Mouse (Mus musculus) urinary bladder, postnatal 10 days (tissue): ENCODE results near the gene Igsf6.
"Not testable (repeated sequence)": the region's sequence is repeated elsewhere in the genome, so short reads cannot be mapped to it uniquely, and the experiment has no call there.

Experiments
- DNase-seq: peaks from one replicate; pipeline ENCODE4 v3.0.0; 2022; ENCODE audit warnings: low spot score

The Igsf6 gene

DNA sequence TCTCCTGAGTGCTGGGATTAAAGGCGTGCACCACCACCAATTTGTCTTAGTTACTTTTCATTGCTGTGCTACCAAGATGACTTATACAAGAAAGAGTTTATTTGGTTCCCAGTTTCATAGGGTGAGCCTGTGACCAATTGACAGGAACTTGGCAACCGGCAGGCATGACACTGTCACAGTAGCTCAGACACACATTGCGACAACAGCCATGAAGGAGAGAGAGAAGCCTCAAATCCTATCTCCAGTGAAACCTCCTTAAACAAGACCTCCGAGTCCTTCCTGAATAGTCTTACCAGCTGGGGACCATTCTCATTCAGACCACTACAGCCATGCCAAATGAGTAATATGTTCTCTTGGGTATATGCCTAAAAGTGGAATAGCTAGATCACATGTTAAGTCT, 21.3 kb downstream of the Igsf6 start:
- no peak for DNase-seq

DNA sequence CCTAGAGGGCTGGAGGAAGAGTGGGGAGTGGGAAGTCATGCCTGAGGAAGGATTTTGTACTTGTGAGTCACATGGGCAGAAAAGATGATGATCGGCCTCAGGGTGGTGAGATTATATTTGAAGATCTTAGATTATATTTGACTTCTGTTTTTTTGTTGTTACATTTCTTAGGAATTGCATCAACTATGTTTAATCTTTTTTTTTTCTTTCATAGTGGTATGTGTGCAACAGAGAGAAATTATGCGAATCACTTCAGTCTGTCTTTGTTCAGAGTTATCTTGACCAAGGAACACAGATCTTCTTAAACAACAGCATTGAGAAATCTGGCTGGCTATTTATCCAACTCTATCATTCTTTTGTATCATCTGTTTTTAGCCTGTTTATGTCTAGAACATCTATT, 26.7 kb downstream of the Igsf6 start:
- no peak for DNase-seq

DNA sequence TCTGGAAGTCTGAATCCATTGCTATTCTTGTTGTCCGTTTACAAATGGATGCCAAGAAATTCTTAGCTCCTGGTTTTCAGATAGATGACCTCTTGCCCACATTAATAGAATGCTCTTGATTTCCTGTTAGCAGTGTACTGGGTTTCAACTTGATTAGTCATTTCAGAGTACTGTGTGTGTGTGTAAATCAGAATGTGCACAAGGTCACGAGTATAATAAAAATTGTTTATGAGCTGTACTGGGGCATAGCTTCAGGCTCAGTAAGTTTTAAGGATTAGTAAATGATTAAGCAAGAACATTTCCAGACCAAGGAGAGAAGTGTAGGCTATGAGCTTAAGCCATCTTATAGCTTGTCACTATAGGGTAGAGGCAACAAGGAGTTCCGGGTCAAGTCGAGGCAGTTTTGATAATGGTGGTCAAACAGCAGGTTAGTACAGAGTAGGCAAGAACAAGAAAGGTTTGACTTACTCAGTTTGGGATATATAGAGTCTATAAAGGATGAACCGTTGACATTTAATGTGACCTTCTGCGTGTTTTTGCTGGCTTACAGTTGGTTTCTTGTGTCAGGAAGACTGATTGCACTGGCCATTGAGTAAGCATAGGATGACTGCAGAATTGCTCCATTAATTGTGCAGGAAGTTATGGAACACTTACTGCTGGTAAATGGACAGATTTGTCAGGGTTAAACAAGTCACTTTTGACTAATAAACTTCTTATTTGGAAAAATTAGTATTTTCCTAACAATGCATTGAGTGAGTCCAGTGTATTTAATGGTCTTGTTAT, 28.5 kb downstream of the Igsf6 start:
- DNase-seq = no peak

DNA sequence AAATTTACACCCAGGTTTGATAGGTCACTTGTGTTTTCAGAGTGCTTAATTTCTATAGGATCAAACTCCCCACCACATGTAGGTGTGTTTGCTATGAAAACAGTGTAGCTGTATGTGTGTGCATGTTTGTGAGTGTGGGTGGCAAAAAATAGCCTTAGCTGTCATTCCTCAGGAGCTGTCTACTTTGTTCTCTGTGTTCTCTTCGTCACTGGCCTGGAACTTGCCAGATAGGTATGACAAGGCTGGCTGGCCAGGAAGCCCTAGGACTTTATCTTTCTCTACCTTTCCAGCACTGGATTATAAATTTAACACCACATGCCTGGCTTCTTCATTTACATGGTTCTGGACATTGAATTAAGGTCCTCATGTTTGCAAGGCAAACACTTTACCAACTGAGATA, 30.1 kb downstream of the Igsf6 start:
- no peak for DNase-seq

DNA sequence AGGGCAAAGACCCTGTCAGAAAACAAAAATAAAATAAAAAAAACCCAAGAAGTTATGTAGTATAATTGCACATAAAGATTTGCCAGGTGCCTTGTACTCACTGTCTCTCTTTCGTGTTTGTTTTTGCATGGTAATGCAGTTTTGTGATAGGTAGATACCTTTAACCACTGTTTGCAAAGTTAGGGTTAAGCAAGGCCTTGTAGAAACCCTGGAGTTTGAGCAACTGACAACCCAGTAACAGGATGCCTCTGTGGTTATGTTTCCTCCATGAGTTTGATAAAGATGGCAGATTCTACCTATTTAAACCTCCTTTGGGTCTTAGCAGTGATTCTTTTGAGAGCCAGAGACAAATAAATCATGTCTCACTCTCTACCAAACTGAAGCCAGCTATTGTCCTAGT, 30.9 kb downstream of the Igsf6 start:
- no peak for DNase-seq

DNA sequence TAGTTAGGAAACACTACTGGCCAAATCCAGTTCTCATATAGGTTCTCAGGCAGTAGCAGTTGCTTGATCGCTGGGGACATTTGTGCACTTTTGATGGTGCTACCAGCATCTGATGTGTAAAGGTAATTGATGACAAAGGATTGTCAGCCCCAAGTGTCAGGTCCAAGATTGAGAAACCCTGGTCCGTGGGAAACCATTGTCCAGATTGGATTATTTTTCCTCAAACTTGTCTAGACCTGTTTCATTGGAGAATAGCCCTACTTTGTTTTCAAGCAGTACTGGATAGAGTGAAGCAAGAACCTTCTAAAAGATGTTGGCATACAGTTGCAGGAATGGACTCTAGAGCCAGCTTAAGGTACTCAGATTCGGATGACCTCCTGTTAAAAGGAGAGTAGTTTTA, 31.4 kb downstream of the Igsf6 start:
- DNase-seq = no peak

DNA sequence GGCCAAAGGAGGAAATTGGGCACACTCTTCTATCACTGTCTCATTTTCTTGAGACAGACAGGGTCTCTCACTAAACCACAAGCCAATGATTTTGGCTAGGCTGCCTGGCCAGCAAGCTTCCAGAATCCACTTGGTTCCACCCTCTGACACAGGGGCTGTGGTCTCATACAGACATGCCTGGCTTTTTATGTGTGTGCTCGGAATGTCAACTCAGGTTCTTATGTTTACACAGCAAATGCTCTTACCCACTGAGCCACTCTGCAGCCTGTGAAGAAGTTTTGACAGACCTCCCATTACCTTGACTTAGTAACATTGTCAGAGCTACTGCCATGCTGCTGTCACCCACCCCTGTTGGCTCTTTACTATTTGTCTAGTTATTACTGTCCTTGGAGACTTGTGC, 32.4 kb downstream of the Igsf6 start:
- DNase-seq = no peak

DNA sequence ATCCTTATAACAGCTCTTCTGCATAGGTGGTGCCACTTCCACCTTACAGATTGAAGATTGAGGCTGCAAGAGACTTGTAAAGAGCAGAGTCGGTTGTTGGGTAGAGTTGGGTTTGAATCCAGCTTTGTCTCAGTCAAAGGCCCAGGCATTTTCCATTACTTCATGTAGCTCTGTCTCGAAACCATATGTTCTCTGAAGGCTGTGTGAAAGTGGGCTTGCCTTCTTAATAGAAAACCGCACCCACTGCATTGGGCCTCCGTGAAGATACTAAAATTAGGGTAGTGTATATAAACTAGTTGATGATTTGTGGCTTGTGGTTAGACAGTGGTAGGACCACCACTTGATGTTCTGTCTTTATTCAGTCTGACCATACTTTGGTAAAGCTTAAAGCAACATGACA, 33.8 kb downstream of the Igsf6 start:
- DNase-seq = no peak

DNA sequence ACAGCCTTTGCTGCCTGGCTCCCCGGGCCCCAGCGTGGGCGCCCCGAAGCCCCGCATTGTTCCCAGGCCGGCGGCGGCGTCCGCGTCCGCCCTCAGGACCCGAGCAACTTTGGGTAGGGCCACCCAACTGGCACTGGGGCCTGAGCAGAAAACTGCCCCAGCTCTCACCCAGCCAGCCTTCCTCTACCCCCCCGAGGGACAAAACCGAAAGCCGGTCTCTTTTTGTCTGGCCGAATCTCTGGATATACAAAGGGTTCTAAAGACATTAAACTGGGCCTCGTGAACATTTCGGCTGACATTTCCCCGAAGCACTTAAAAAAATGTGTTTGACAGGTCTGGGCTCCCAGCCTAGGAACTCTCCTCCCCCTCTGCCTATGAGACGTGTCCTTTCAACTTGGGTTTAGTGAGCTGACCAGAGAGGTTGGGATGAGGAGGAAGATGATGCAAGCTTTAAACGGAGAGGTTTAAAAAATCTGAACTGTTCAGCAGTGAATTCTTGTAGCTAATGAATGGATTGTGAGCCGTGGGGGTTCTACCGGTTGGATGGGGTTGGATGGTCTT, 39.1 kb downstream of the Igsf6 start:
- DNase-seq = no peak

DNA sequence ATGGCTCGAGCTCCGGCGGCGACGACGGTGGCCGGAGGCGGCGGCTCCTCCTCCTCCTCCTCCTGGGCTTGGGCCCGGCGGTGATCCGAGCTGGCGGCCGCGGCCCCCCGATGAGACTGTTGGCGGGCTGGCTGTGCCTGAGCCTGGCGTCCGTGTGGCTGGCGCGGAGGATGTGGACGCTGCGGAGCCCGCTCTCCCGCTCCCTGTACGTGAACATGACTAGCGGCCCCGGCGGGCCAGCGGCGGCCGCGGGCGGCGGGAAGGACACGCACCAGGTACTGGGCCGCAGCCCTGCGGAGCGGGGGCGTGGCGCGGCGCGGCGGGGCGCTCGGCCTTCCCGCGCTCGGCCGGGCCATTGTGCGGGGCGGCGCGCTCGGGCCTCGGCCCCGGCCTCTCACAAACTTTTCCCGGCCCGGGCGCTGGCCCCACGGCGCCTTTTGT, 39.7 kb downstream of the Igsf6 start:
- peak; percentile 15 for DNase-seq

DNA sequence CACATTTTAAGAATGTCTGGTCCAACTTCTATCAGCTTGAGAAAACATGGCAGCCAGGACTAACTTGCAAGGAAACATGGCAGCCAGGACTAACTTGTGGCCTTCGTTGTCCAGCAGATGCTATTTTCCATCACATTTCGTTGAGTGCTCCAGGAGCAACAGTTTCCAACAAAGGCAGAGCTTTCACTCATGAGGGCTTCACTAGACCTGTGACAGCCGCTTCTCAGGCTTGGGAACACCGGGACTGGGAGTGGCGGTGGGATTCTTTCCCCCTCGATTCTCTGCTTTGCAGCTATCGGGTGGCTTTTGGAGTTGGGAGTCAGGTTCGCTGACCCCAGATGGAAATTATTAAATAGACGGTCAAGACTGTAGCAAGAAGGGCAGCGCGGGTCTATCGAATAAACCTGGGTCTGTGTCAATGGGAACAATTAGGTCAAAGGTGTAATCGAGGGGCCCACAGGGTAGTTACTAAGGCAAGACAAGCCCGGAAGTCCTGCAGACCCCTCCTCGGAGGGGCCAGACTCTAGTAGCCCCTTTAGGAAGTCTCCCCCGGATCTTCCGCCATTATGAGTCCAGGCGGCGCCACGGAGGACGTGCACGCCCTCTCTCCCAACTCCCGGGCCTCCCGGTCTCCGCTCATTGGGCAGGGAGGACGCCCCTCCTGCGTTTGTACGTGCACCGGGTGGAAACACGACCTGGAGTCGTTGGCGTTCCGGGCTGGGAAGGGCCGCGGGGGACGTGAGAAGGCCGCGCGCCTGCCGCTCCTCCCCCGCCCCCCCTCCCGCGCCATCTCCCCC, 40.3 kb downstream of the Igsf6 start, which contains the start of gene Mettl9:
TSS of gene Mettl9 (plus strand) at position 590 of the 797 bp plus-strand sequence.
- peak; percentile 86 for DNase-seq

DNA sequence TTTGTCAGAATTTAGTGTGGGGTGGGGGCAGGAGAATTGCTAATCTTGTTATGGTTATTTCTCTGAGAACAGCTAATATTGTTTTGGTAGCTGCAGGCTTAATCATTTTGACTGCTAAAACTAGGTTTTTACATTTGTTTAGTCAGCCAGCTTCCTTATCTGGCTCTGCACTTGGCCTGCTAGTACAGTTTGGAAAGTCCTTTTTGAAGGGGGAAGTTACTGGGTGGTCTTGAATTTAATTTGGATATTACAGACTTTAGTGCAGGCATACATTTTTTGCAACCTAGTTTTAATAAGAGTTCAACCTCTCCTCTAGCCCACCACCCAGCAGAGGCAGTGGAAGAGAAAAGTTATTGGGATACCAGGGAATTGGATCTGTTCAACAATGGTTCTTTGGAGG, 44.4 kb downstream of the Igsf6 start:
- not testable (repeated sequence) for DNase-seq

DNA sequence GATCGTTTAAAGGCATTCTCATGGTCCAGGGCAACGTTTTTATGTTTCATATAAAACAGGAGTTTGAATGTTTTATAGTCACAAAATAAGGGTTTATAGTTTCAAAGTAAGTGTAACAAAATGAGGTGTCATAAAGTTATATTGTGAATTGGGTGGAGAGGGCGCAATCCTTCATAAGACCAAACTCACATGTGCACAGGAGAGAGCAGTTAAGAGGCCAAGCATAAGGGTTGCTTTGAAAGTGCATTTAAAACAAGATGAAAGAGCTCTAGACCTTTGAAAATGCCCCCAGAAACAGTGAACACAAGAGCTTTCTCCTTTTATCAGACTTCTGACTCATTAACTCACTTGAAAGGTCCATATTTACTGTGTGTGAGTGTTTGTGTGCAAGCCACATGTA, 48.1 kb downstream of the Igsf6 start:
- DNase-seq = no peak

DNA sequence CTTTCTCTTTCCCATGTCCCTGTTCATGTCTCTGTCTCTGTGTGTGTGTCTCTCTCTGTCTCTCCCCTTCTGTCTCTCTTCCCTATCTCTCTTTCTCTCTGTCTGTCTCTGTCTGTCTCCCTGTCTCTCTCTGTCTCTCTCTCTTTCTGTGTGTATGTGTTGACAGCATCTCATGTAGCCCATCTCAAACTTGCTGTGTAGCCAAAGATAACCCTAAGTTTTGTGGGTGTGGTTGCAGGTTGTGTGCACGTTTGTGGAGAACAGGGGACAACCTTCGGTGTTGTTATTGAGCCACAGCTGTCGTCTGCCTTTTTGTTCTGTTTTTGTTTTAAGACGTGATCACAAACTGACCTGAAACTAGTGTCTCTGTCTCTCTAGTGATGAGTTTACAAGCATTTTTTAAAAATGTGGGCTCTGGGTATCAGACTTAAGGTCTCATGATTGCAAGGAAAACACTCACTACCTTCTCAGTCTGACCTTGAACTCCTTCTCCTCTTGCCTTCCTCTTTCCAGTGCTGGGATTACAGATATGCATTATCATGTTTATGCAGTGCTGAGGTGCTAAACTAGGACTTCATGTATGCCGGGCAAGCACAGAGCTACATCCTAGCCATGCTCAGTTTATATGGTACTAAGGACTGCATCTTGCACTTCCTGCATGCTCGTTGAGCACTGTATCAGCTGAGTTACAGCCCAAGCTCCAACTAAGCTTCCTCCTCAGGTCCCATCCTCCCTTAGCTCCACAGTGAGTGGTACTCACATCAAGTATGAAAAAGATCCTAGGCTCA, 49.0 kb downstream of the Igsf6 start:
- no peak for DNase-seq

DNA sequence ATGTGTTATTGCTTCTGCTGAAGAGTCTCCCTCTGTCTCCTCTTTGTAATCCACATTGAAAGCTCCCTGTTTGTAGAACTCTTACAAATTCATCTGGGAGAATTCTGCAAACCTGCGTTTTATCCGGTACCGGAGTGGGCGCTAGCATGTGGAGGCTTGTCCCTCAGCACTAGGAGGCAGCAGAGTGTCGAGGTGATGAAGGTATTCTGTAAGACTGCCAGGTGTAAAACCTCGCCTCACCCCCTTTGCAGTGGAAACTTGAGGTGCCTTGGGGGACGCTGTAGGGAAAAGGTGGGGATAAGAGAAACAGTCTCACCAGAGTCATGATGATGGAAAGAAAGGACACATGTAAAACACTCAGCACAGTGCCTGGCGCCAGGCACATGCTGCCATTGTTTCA, 54.1 kb downstream of the Igsf6 start:
- no peak for DNase-seq

DNA sequence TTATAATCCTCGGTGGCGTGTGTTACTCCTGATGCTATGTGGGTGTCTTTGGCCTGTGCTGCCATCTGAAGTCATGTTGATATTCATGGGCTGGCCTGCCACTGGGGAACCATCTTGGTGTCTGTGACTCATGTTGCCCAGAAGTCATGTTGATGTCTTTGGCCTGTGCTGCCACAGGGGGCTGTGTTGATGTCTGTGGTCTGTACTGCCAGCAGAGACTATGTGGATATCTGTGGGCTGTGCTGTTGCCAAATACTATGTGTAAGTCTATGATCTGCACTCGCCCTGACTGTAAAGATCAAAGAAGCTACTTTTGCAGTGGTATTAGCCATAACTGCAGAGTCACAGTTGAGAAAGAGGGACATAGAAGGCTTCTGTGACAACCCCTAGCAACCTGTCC, 55.6 kb downstream of the Igsf6 start:
- DNase-seq = no peak

DNA sequence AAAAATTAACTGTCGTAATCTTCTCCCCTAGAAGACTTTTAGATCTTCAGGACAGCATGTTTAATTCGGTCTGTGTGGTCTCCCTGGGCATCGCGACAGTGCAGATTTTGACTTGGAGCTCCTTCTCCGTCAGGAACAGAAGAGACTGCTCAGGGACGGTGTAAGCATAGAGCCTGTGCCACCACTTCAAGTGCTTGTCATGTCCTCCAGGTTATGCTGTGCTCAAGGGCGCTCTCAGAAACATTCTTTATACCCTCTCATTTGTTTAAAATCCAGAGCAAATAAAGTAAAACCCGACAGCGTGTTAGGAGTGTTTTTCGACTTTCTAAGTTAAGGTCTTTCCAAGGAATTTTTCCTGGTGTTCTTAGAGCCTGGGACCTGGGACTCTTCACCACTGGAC, 59.9 kb downstream of the Igsf6 start:
- no peak for DNase-seq
